Mouse (Mus musculus): ENCODE data around the gene Tmem102. TPM values are rescaled to one million over a fixed set of nuclear protein-coding genes. Genes with fewer than 3 reads are reported as not detected.

Tmem102 gene
- total and polyA plus RNA-seq, 3 experiments, result 0.08 TPM; not detected in 2

DNA sequence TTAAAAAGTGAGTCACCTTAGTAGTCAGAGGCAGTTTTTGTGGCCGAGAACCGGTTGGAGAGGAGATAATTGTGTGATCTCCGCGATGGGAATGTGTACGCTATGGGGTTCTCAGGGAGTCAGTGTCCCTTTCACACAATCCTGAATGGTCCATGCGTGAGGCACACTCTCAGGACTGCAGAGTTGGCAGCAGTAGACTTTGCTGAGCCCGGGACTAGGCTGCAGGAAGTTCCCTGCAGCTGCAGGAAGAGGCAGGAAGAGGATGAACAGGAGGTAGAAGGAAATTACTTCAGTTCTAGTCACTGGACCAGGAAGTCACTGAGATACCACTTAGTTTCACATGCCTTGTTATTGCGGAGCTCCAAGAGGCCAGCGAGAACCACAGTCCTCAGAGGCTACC, 43.7 kb upstream of the Tmem102 start:
- dilution Hi-C loops (cut with MboI; ENCODE audit: extremely low pct_ligation_motif_present, extremely low pct_unique_long_range_greater_than_20kb, low sequenced_read_pairs), result no loop called here
- Histone ChIP-seq H3K9me3 (replicated peaks; ENCODE audit: low read length) (no peaks in the 10 kb centered on the region), H3K27me3 (replicated peaks) (no peaks in the 10 kb centered on the region), H3K27ac (ENCODE audit: insufficient read depth, low read depth) (no peak overlapping the region), H3K4me1 (ENCODE audit: control insufficient read depth in 1 of 2, insufficient read depth in 2 of 2) (peaks cover 5 to 23% of the 10 kb centered on the region in 2 experiments), H3K4me2 (ENCODE audit: insufficient read depth, low read depth, poor library complexity, severe bottlenecking) (no peak overlapping the region), H3K4me3 (replicated peaks in 1 of 3; ENCODE audit: low read depth in 2 of 3, low read length in 2 of 3, poor library complexity in 1 of 3) (no peak overlapping the region), H3K36me3 (replicated peaks in 1 of 2; ENCODE audit: control insufficient read depth in 1 of 2, insufficient read depth in 1 of 2, low read length in 1 of 2) (peaks cover 0 to 47% of the 10 kb centered on the region in 2 experiments), H3K79me2 (replicated peaks; ENCODE audit: control insufficient read depth, extremely low read depth, insufficient read depth, poor library complexity, severe bottlenecking) (no peaks in the 10 kb centered on the region), H3K9ac (ENCODE audit: insufficient read depth, low read depth) (no peak overlapping the region)
- TF ChIP-seq NRF1 (IDR thresholded peaks at IDR 0.05; ENCODE audit: low read depth, low read length), result no peak
- no peak for TF ChIP-seq POLR2AphosphoS2 (IDR thresholded peaks at IDR 0.05; ENCODE audit: low read depth, low read length)
- no peak for TF ChIP-seq ETS1 (conservative IDR thresholded peaks at IDR 0.05; ENCODE audit: low read depth, low read length)
- no peak for TF ChIP-seq USF2 (conservative IDR thresholded peaks at IDR 0.05; ENCODE audit: low read depth, low read length)
- TF ChIP-seq JUND (conservative IDR thresholded peaks at IDR 0.05; ENCODE audit: low read depth, low read length), result no peak
- no peak for TF ChIP-seq RAD21 (IDR thresholded peaks at IDR 0.05; ENCODE audit: low read depth, low read length)
- TF ChIP-seq POLR2A (IDR thresholded peaks at IDR 0.05; ENCODE audit: low read depth, low read length), result no peak
- no peak for TF ChIP-seq IRF4 (IDR thresholded peaks at IDR 0.05; ENCODE audit: low read depth, low read length)
- no peak for TF ChIP-seq TBP (conservative IDR thresholded peaks at IDR 0.05; ENCODE audit: low read depth, low read length)
- no peak for TF ChIP-seq USF1 (IDR thresholded peaks at IDR 0.05; ENCODE audit: low read depth, low read length)
- in situ Hi-C loops (cut with MboI; ENCODE audit: low pct_ligation_motif_present, low pct_unique_long_range_greater_than_20kb, low sequenced_read_pairs), result no loop called here
- no peak for DNase-seq (ENCODE audit: extremely low read depth)

DNA sequence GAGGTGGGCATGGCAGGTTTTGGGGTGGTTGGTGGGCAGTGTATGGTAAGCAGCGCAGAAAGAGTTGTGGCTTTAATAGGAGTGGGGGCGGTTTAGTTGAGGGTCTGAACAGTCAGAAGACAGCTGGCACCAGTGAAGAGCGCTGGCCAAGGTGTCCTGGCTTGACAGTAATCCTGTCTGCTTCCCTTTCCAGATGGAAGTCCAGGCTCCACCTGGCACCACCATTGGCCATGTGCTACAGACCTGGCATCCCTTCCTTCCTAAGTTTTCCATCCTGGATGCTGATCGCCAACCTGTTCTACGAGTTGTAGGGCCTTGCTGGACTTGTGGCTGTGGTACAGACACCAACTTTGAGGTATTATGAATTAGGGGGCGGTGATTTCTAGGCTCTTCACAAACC, 42.6 kb upstream of the Tmem102 start:
- Histone ChIP-seq H3K4me3 (replicated peaks in 1 of 3; ENCODE audit: low read depth in 2 of 3, low read length in 2 of 3, poor library complexity in 1 of 3) (no peak overlapping the region), H3K9ac (ENCODE audit: insufficient read depth, low read depth) (no peak overlapping the region), H3K79me2 (replicated peaks; ENCODE audit: control insufficient read depth, extremely low read depth, insufficient read depth, poor library complexity, severe bottlenecking) (no peaks in the 10 kb centered on the region), H3K27me3 (replicated peaks) (no peaks in the 10 kb centered on the region), H3K27ac (ENCODE audit: insufficient read depth, low read depth) (no peak overlapping the region), H3K36me3 (replicated peaks in 1 of 2; ENCODE audit: control insufficient read depth in 1 of 2, insufficient read depth in 1 of 2, low read length in 1 of 2) (peaks cover 0 to 47% of the 10 kb centered on the region in 2 experiments), H3K4me1 (ENCODE audit: control insufficient read depth in 1 of 2, insufficient read depth in 2 of 2) (peaks cover 5 to 24% of the 10 kb centered on the region in 2 experiments), H3K9me3 (replicated peaks; ENCODE audit: low read length) (no peaks in the 10 kb centered on the region), H3K4me2 (ENCODE audit: insufficient read depth, low read depth, poor library complexity, severe bottlenecking) (no peak overlapping the region)
- TF ChIP-seq MYC (IDR thresholded peaks at IDR 0.05; ENCODE audit: low read depth, low read length), result no peak
- no peak for TF ChIP-seq MAFK (IDR thresholded peaks at IDR 0.05; ENCODE audit: insufficient replicate concordance, low read length)
- TF ChIP-seq UBTF (IDR thresholded peaks at IDR 0.05; ENCODE audit: low read depth, low read length), result no peak
- no peak for TF ChIP-seq SMC3 (IDR thresholded peaks at IDR 0.05; ENCODE audit: low read depth, low read length)
- TF ChIP-seq KAT2A (IDR thresholded peaks at IDR 0.05; ENCODE audit: insufficient replicate concordance, low read length), result no peak
- TF ChIP-seq MXI1 (IDR thresholded peaks at IDR 0.05; ENCODE audit: low read depth, low read length), result no peak
- TF ChIP-seq IRF4 (IDR thresholded peaks at IDR 0.05; ENCODE audit: low read depth, low read length), result no peak
- no peak for TF ChIP-seq JUND (conservative IDR thresholded peaks at IDR 0.05; ENCODE audit: low read depth, low read length)
- TF ChIP-seq JUN (IDR thresholded peaks at IDR 0.05; ENCODE audit: insufficient read depth, low read depth, low read length), result no peak
- TF ChIP-seq CHD1 (IDR thresholded peaks at IDR 0.05; ENCODE audit: low read depth, low read length), result no peak
- no peak for TF ChIP-seq NELFE (IDR thresholded peaks at IDR 0.05; ENCODE audit: low read depth, low read length)
- TF ChIP-seq RAD21 (IDR thresholded peaks at IDR 0.05; ENCODE audit: low read depth, low read length), result no peak
- TF ChIP-seq EP300 (IDR thresholded peaks at IDR 0.05; ENCODE audit: low read length), result no peak
- in situ Hi-C loops (cut with MboI; ENCODE audit: low pct_ligation_motif_present, low pct_unique_long_range_greater_than_20kb, low sequenced_read_pairs) (no loop called here), dilution Hi-C loops (cut with MboI; ENCODE audit: extremely low pct_ligation_motif_present, extremely low pct_unique_long_range_greater_than_20kb, low sequenced_read_pairs) (no loop called here)
- no peak for DNase-seq (ENCODE audit: extremely low read depth)
